Mouse (Mus musculus) adrenal gland, postnatal 4 days (tissue): ENCODE results near the gene Wls. TPM values are rescaled to one million over a fixed set of nuclear protein-coding genes. Genes with fewer than 3 reads are reported as not detected.

Experiments
- DNase-seq, 2 experiments: peaks; one replicate each; pipeline ENCODE4 v3.0.0; 2021 to 2022; ENCODE audit warnings: low spot score in 2 of 2, mixed read lengths in 2 of 2
- long read RNA-seq, 2 experiments: library from polyadenylated mRNA; stranded (forward); transcript quantifications; one replicate each; pipeline ENCODE4 v2.0.0; 2021
- total RNA-seq, 2 experiments: library from RNA; stranded (reverse); gene quantifications; 2 replicates each; pipeline ENCODE4 v1.2.3; 2021

The Wls gene
- 10 to 100 TPM; 68.6 to 76.4 TPM for total RNA-seq
- long read RNA-seq, experiment 1, transcript Wls-205 (13 exons, 2,050 nt) = minor isoform, 5 of 32 reads
- long read RNA-seq, experiment 1, transcript Wls-201 (12 exons, 3,559 nt) = major isoform, 19 of 32 reads
- long read RNA-seq, experiment 1, partial matches to known transcripts = 2 of 32 reads
- long read RNA-seq, experiment 1, other reads (novel, unspliced or antisense) = 6 of 32 reads
- long read RNA-seq, experiment 2, transcript Wls-201 (12 exons, 3,559 nt) = major isoform, 63 of 95 reads
- long read RNA-seq, experiment 2, transcript Wls-205 (13 exons, 2,050 nt) = minor isoform, 12 of 95 reads
- long read RNA-seq, experiment 2, partial matches to known transcripts = 9 of 95 reads
- long read RNA-seq, experiment 2, other reads (novel, unspliced or antisense) = 8 of 95 reads

DNA sequence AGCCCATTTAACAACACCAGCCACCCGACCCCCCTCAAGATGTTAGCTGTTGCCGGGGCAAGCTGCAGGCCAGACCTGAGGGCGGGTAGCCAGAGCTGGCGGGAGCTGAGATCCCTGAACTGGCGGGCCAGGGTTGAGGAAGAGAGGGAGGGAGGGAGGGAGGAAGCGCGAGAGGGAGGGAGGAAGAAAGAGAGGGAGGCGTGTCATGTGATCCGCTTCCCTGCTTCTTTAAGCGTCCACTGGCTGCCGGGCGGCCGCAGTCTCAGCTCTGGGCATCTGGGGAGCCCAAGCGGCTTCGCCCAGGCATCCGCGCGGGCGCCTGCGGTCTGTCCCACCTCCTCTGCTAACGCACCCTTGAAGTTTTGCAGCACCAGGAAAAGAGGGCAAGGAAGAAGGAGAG, at the start of gene Wls:
TSS of gene Wls (plus strand) at position 192 of the 400 bp plus-strand sequence.
- peak; percentile 18 to 47 for DNase-seq

DNA sequence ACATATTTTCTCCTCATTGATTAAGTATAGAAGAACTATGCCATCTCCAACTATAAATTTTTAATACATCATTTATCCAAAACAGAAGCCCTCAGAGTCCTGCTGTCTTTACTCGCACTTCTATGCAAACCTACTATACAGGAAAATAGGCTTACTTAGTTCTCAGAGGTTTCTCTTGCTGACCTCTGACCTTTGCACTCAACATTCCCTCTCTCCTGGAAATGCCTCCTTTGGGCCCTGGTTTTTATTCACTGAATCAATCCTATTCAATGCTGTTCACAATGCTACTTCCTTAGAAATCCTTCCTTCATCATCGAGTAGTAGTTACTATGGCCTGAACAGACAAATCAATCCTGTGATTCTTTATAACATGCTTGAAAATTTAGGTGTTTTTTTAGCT, 49.7 kb upstream of the Wls start:
- no peak for DNase-seq

DNA sequence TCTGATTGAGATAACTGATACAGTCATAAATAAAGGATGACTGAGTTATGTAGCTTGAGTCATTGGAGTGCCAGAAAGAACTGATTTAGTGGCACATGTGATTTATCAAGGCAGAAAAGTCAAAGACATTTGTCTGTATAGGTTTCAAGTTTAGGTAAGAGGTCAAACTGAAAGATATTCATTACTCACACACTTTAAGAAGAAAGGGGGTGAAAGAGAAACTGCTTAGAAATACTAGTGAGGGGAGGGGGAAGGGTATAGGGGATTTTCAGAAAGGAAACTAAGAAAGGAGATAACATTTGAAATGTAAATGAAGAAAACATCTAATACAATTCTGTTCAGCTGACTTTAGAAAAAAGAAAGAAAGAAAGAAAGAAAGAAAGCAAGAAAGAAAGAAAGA, 7.9 kb upstream of the Wls start:
- DNase-seq = no peak

DNA sequence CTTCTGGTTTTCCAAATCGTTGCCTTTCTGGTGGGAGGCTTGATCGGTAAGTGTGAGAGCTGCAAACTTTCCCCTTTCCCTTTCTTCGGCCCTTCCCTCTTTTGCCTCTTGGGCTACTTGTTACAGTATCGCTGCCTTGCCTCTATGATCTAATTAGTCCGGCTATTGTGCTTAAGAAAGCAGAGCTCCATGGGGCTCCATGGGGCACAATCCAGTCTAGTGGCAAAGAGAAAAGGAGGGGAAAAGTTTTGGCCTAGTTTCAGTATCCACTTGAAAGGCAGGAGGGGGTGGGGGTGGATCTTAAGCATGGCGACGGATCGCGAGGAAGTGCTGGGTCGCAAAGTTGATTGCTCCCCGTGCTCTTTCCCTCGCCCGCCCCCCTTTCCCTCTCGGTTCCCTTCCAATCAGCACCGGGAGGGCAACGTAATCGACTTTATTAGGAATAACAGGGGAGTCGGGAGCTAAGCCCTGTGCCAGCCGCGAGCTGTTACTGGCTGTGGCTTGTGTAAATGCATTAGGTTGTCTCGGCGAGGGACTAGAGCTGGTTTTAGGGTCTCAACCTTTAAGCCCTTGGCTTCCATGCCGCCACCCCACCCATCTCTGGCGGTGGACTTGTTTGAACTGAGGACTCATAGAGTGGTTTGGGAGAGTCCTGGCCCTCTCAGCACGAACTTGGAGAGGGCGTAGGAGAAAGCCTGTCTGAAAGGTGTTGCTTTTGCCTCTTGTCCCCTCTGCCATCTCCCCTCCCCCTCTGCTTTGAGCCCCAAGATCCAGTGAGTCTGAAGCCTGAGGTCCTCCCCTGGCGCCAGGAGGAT, 737 bp downstream of the Wls start:
- peak; percentile 14 to 32 for DNase-seq

DNA sequence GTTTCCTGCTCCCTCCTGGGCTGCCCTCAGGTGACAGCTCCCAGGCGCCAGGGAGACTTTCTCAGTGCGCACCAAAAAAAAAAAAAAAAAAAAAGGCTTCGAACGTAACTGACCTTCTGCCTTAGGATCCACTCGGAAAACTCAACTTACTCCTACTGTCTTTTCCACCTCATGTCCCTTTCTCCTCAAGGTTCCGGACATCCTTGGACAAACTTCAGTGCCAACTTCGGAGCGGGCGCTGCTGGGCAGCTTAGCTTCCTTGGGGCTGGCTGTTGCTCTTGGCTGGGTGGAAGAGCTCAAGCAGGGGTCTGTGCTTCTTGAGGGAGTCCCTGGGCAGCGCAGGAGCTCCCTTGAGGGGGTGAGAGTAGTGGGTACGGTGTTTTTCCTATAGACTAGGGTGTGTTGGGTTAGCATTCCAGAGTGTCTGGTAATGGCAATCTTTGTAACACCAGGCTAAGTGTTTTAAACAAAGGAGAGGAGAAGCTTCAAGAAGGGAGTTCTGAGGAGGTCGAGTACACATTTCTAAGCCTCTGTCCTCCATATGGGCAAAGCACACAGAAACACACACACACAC, 1.4 kb downstream of the Wls start:
- DNase-seq = no peak

DNA sequence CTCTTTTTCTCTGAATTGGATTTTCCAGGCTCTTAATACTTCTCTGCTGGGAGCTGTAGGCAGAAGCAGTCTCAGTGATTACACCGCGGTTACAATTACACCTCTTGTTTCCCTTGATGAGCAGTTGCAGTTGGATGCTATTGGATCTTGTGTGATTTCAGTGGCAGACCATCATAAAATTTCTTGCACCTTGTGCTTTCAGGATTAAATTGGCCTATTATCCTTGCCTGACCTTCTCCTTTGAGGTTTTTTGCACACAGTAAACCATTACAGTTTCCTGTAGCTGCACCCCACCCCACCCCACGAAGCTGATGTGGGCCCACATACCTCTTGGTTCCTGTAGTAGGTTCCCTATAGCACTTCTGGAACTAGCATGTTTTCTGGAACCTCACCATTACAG, 2.0 kb downstream of the Wls start:
- no peak for DNase-seq

DNA sequence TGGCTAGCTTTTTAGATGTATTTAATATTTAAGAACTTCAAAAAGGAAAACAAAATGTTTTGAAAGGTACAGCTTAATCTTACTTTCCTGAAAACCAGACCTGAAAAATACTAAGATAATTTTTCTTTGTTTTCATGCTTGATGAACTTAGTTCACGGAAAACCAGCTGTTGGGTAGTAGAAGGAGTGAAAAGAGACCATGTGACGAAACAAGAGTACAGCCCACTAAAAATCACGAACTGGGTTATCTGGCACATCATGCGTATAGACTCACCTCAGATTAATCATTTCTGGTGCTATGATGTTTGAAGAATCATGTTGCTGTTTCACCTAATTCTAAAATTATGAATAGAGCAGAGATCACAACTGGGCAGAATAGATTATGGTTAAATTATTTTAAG, 3.7 kb downstream of the Wls start:
- no peak for DNase-seq

DNA sequence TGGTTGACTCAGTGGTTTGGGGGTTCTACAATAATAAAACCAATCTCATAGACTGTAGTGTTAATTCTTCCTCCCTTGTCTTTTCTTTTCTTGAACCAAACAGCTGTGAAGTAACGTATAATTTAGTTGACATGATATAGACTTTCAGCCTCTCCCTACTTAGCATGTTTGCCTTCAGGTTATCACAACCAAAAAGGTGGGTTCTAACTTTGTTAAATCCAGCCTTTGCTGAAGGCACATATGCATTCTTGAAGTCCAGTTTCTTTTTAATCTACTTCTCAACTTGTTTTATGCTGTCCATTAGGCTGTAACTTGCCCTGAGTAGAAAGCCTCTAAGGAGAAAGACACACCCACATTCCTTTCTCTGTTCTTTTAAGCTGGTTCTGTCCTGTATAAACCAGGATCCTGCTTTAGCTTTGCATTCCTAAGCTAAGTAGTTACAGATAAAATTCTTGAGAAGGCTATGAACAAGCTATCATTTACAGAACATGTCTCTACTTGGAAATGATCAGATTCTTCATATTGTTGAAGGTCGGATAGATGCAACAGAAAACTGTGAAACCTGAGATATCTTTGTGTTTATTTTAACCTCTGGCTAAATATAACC, 8.0 kb downstream of the Wls start:
- no peak for DNase-seq

DNA sequence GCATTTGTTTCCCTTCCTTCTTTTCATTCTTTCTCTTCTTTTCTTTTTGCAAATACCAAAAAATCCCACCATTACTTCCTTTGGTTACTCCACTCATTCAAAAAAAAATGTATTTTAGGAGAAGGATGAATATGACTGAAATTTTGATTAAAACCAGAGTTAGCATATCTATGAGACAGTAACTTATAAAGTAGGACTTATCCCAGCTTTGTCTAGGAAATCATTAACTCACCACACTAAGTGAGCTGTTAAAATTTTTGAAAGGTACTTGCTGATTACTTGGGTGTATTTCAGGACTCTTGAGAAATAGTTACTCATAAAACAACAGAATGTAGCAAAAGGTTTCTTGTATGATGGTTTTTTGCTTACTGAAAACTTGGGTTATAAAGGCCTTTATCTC, 8.7 kb downstream of the Wls start:
- DNase-seq = no peak

DNA sequence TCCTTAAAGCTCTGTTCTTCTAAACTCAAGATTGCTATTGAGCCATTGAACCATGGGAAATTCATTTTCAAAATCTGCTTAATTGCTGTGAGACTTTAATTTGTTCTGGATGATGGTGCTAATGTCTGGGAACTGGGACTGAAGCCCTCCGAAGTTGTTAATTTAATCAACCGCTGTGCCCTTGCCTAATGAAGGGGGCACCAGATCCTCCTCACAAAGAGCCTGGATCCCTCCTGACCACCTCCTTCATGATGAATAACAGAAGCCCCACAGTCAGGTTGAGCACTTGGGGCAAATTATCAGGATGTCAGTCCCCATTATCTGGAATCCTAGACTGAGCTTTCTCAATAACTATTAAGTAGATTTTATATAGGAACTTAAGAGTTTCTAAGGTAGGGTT, 12.0 kb downstream of the Wls start:
- DNase-seq = no peak

DNA sequence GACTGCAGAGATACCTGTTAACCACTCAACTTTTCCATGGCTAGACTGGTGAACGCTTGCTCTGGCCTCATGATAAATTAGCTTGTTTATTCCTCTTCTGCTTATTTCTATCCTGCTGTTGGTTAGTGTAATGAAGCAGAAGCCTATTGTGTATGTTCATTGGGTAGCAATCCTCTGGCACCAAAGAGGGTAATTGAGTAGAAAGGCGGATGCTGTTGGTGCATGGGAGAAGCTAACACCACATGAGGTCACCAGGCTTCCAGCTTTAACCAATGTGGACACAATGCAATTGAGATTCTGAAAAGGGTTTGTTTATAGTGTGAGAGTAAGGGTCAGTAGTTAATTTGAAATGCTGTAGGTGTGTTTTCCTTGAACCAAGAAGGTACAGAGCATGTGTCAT, 12.5 kb downstream of the Wls start:
- DNase-seq = no peak

DNA sequence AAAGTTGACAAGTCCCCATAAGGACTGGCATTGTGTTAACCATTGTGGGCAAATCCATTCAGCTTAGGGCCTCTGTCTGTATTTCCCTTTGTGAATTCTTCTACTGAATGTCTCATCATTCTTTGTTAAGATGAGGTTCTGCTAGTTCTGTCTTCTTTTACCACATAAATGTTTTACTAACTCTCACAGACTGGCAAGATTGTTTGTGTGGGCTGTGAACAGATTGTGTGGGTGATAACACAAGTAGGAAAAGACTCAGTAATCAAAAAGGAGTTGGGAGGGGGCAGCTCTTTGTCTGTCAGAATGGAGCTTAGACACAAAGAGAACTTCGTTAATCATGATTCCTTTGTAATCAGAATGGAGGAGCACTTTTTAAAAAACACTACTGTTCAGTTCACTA, 17.6 kb downstream of the Wls start:
- DNase-seq = no peak

DNA sequence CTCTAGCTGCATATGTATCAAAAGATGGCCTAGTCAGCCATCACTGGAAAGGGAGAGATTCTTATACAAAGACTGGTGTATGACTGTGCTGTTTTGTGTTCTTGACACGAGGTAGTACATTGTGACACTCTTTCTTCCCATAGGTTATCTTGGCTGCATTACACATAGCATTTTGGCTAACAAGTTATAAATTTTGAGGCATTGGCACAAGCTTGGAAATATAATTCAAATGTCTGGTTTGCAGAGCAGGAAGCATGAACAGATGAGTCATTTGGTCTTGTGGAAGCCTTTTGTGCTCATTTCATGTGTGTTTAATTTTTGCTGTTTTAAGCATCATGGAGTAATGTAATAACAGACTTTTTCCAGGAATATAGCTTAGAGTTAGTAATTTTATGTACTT, 26.2 kb downstream of the Wls start:
- no peak for DNase-seq

DNA sequence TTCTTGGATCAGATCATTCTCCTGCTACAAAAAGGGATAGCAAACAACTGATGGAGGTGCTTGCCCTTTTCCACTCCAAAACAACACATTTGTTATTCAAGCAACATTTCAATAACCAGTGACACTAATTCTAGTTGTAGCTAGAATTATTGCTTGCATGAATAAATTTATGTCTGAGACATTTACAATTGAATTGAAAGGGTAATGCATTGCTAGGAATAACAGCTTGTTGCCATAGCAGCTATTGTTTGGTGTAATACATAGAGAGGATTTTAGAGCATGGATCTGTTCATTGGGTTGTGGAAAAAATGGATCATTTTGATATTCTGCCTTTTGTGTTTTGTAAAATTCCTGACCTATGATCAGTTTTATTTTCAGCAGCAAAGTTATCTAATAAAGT, 39.5 kb downstream of the Wls start:
- no peak for DNase-seq

DNA sequence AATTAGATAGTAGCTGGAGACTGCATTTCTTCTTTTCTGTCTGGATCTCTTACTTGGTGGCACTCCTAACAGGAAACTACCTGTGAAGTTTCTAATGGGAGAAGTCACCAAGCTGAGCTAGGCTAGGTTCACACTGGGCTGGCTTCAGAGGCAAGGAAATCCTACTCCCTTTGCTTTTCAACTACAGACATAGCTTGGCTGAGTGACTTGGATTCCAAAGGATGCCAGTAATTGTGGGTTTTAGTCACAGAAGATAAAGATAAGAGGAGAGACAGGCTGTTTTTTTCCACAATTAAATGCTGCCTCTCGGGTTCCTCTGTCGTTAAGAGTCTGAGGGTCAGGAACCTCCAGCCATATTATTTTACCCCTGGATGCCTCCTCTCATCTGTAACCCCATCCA, 43.9 kb downstream of the Wls start:
- no peak for DNase-seq

DNA sequence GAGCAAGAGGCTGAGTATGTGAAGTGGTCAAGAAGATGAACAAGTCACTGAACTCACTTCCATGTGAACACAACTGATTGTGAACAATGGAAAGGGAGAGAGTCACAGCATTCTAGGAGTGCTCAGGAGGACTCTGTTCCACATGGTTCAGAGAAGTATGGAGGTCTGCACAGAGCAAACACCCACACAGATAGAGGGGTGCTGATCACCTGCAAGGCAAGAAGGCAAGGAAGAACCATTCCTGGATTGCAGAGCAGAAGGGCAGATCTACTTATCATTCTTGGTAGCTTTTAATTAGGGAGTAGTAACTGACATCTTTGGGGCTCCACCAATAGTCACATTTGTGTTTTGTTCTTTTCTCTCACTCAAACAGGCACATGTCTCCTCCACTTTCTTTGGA, 45.3 kb downstream of the Wls start:
- no peak for DNase-seq

DNA sequence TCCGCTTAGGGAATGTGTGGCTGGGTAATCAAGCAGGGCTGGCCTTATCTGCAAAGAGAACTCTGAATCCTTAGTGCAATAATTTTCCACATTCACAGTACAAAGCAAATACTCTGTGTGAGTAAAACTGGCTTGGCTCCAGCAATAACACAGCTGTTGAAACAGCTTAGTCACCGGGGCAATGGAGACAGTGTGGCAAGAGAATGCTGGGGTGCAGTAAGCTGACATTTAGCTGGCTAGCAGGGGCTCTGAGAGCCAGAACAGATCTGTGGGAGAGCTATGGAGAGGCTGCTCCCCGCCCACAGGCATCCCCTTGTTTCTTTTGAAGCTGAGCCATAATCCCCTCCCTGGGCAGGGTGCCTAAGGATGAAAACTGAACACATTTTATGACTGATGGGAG, 45.8 kb downstream of the Wls start:
- DNase-seq = peak; percentile 7 to 46

DNA sequence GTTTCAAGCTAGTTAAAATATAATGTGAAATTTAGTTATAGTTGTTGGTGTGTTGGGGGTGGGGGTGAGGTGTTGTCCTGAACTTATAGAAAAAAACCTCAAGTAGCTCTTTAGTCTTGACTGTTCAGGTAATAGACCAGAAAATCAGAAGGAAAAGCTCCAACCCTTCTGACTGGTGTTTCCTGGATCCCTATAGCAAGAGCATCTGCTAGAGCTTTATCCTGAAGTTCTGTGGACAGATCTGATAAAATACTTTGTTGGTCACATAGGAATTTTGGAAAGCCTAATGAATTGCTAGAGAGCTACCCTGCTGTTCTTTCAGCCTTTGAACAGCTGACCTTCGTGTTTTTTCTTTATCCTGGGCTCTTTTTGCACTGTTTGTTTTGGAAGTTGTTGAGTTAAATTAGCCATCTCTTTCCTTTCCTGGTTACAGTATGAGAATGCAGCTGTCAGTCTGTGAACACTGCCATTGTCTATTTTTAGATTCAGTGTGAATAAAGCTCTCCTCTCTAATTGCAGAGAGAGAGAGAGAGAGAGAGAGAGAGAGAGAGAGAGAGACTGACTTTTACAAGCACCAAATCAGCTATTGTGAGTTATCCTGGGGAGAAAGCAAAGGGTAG, 46.4 kb downstream of the Wls start:
- no peak for DNase-seq

DNA sequence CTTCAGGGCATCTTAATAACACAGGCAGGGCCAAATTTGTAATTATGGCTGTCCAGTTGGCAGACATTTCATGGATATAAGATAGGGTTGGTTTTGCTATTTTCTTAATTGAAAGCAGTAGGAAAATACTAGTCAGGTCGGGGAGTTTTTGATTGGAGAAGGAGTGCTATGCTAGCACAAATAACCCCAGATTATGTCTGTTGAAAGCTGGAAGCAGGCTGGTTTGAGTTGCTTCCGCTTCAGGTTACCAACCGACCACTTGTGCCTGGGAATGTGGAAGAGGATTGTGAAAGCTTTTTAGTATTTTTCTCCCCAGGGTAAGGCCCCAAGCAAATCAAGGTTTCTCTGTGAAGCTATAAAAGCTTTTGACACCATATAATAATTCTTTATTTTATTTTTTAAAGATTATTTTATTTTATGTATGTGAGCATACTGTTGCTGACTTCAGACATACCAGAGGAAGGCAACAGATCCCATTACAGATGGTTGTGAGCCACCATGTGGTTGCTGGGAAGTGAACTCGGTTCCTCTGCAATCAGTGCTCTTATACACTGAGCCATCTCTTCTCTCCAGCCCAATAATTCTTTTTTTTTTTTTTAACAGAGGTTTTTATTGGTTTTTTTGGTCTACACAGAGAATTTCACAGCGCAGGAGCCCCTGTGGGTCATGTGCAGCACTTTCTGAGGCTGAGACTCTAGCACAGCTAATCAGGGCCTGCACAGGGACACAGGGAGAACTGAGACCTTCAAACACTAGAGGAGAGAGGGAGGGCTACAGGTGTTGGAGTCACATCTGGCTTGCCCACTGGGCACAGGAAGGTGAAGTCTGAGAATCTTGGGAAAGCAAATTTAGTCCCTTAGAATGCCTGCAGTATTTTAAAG, 50.9 kb downstream of the Wls start:
- no peak for DNase-seq

DNA sequence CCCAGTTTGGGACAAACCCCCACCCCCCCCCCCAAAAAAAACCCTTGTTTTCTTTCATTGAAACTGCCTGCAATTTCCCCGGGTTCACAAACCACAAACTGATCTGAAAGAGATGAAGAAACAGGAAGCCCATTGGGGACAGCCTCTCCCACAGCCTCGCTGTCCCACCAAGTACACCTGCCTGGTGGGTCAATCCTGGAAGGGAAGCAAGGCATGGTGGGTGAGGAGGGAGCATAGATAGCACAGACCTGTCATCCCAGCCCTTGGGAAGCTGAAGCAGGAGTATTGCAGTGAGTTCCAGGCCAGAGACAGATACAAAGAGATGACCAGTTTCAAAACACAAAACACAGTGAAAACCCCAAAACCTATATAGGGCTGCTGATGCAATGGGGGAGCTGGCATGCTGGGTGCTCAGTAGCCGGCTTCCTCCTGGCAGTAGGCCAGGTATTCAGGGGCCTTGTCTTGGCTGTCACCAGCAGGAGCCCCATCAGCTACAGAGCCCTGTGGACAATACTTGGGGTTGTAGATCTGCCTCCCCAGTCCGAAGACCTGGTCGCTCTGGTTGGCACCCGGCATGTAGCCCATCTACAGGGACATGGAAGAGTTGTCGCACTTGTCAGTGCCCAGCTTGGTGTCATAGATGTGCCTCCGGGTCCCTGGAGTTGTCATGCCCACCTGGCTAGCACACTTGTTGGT, 51.7 kb downstream of the Wls start:
- no peak for DNase-seq
